Mouse (Mus musculus) thymus, adult 2 months (tissue): ENCODE results near the gene Sult6b2. TPM values are rescaled to one million over a fixed set of nuclear protein-coding genes. Genes with fewer than 3 reads are reported as not detected.
A peak's percentile ranks its signal among the peaks of the same experiment; 100 is the strongest.

Experiments
- DNase-seq: peaks from one replicate; pipeline ENCODE4 v3.0.0; 2021
- H3K27ac ChIP-seq: fragments of 200-500 bp; 2 replicates; pipeline ENCODE4 v1.5.1; 2012; ENCODE audit warnings: low read length, control low read depth; ENCODE audit not compliant: control insufficient read depth, insufficient read depth
- H3K27me3 ChIP-seq: fragments of 200-500 bp; 2 replicates; pipeline ENCODE4 v1.6.1; 2012; ENCODE audit warnings: mild to moderate bottlenecking, low read length, moderate library complexity, mixed read lengths; ENCODE audit not compliant: control insufficient read depth, insufficient read depth
- H3K36me3 ChIP-seq: fragments of 200-500 bp; 2 replicates; pipeline ENCODE4 v1.6.1; 2012; ENCODE audit warnings: mild to moderate bottlenecking, low read length, moderate library complexity; ENCODE audit not compliant: control insufficient read depth, insufficient read depth
- H3K4me1 ChIP-seq: fragments of 200-500 bp; replicated peaks from 2 replicates; pipeline ENCODE4 v1.6.1; 2012; ENCODE audit warnings: low read length; ENCODE audit not compliant: control insufficient read depth, insufficient read depth
- H3K4me3 ChIP-seq: fragments of 200-500 bp; 2 replicates; pipeline ENCODE4 v1.5.1; 2012; ENCODE audit warnings: mild to moderate bottlenecking, low read length, control low read depth, moderate library complexity; ENCODE audit not compliant: control insufficient read depth, insufficient read depth
- CTCF ChIP-seq: fragments of 200-500 bp; IDR thresholded peaks from 2 replicates; pipeline ENCODE4 v1.5.1; 2012; ENCODE audit warnings: mild to moderate bottlenecking, control low read depth, low read length, moderate library complexity, borderline replicate concordance; ENCODE audit not compliant: control insufficient read depth, poor library complexity, insufficient read depth; ENCODE audit errors: extremely low read depth
- POLR2A ChIP-seq: fragments of 200-500 bp; IDR thresholded peaks from 2 replicates; pipeline ENCODE4 v1.6.1; 2012; ENCODE audit warnings: mild to moderate bottlenecking, low read length, control low read depth, moderate library complexity; ENCODE audit not compliant: control insufficient read depth, poor library complexity, insufficient read depth; ENCODE audit errors: extremely low read depth
- WGBS: fragments of 180-500 bp; shearing (Covaris S2); methylation state at CpG from one replicate; pipeline ENCODE4 v1.1.7; 2018; 5-methylcytosine and 5-hydroxymethylcytosine counted together
- polyA plus RNA-seq: library from polyadenylated mRNA; depleted of rRNA; stranded (reverse); fragments of >200 nt; gene quantifications from 2 replicates; pipeline ENCODE4 v1.2.3, GENCODE M21; 2012

Gene Sult6b2
- polyA plus RNA-seq, 1 experiment: 0.08 TPM

- peak; percentile 64 for DNase-seq
- TF ChIP-seq CTCF (no peak), POLR2A (no peak)
Measured at GRCm38 (mm10) chr6:142831243-142831642, 26.9 kb upstream of the Sult6b2 start.

GRCm38 (mm10) chr6:142830221-142830620, 25.9 kb upstream of the Sult6b2 start:
- WGBS: 81% methylated on average over 3 of the region's 3 CpGs
- TF ChIP-seq POLR2A (no peak), CTCF (no peak)
- Histone ChIP-seq H3K27me3 (no peaks in the 10 kb centered on the region), H3K36me3 (peaks cover 24% of the 10 kb centered on the region), H3K27ac (no peak overlapping the region), H3K4me1 (peaks cover 7% of the 10 kb centered on the region), H3K4me3 (no peak overlapping the region)
- DNase-seq: no peak

More at GRCm38 (mm10) chr6:142831243-142831642, 26.9 kb upstream of the Sult6b2 start:
- Histone ChIP-seq H3K27ac (no peak overlapping the region), H3K36me3 (peaks cover 24% of the 10 kb centered on the region), H3K4me3 (no peak overlapping the region), H3K27me3 (no peaks in the 10 kb centered on the region), H3K4me1 (peaks cover 7% of the 10 kb centered on the region)
- WGBS: 8% methylated on average over 8 of the region's 8 CpGs

GRCm38 (mm10) chr6:142825449-142825848, 21.1 kb upstream of the Sult6b2 start:
- WGBS: 96% methylated on average over 5 of the region's 5 CpGs
- H3K27ac ChIP-seq: no peak overlapping the region
- no peaks in the 10 kb centered on the region for H3K4me1 ChIP-seq
- no peak overlapping the region for H3K4me3 ChIP-seq
- H3K36me3 ChIP-seq: peaks cover 24% of the 10 kb centered on the region
- TF ChIP-seq POLR2A (no peak), CTCF (no peak)
- no peak for DNase-seq
- H3K27me3 ChIP-seq: no peaks in the 10 kb centered on the region

- Histone ChIP-seq H3K27ac (no peak overlapping the region), H3K27me3 (no peaks in the 10 kb centered on the region), H3K36me3 (peaks cover 14% of the 10 kb centered on the region), H3K4me1 (no peaks in the 10 kb centered on the region), H3K4me3 (no peak overlapping the region)
- no peak for TF ChIP-seq CTCF
- TF ChIP-seq POLR2A: no peak
- no peak for DNase-seq
- WGBS: 89% methylated on average over 5 of the region's 5 CpGs
Measured at GRCm38 (mm10) chr6:142823008-142823787, 18.9 kb upstream of the Sult6b2 start.

GRCm38 (mm10) chr6:142818306-142818705, 14.0 kb upstream of the Sult6b2 start:
- no peaks in the 10 kb centered on the region; the same call in 1 of the 2 replicates for H3K4me1 ChIP-seq
- H3K4me3 ChIP-seq: no peak overlapping the region
- no peak for TF ChIP-seq CTCF
- TF ChIP-seq POLR2A: no peak
- H3K36me3 ChIP-seq: no peaks in the 10 kb centered on the region
- WGBS: 98% methylated on average over 10 of the region's 10 CpGs
- H3K27me3 ChIP-seq: no peaks in the 10 kb centered on the region
- no peak overlapping the region for H3K27ac ChIP-seq
- no peak for DNase-seq

GRCm38 (mm10) chr6:142815513-142815912, 11.2 kb upstream of the Sult6b2 start:
- Histone ChIP-seq H3K4me3 (no peak overlapping the region), H3K27me3 (no peaks in the 10 kb centered on the region), H3K4me1 (no peaks in the 10 kb centered on the region; the same call in 1 of the 2 replicates), H3K27ac (no peak overlapping the region), H3K36me3 (no peaks in the 10 kb centered on the region)
- no peak for TF ChIP-seq CTCF
- no peak for TF ChIP-seq POLR2A
- DNase-seq: no peak
- WGBS: 84% methylated on average over 3 of the region's 3 CpGs
